Mouse (Mus musculus): ENCODE data around the gene Nfib. TPM values are rescaled to one million over a fixed set of nuclear protein-coding genes. Genes with fewer than 3 reads are reported as not detected.

The Nfib gene
- total RNA-seq (2012; rRNA removed) (not detected in 2 replicates), polyA plus RNA-seq (2012; ENCODE audit: insufficient read depth in 1 of 2, insufficient read length in 2 of 2, low read depth in 1 of 2, low replicate concordance in 2 of 2, missing spikeins in 1 of 2) (not detected)

GRCm38 (mm10) chr4:82704841-82705794 lies at the start of gene Nfib:
Nfib (minus strand) TSS chr4:82705750.
- no peaks in the 10 kb centered on the region for H3K36me3 ChIP-seq (ENCODE audit: control insufficient read depth in 1 of 2, insufficient read depth in 2 of 2, low read length in 2 of 2)
- H3K27me3 ChIP-seq (ENCODE audit: control insufficient read depth in 1 of 2, insufficient read depth in 2 of 2, low read length in 2 of 2): no peaks in the 10 kb centered on the region
- no peak within 1 kb of the TSS for H3K9ac ChIP-seq (ENCODE audit: control insufficient read depth, low read depth, low read length, poor library complexity, severe bottlenecking)
- no peaks in the 10 kb centered on the region for H3K4me1 ChIP-seq (ENCODE audit: control insufficient read depth in 1 of 2, insufficient read depth in 2 of 2, low read length in 2 of 2)
- H3K27ac ChIP-seq (ENCODE audit: control insufficient read depth, low read depth, low read length): no peak within 1 kb of the TSS
- TF ChIP-seq CHD1 (IDR thresholded peaks at IDR 0.05; ENCODE audit: low read depth, low read length) (no peak), MXI1 (IDR thresholded peaks at IDR 0.05; ENCODE audit: low read depth, low read length) (no peak), KAT2A (conservative IDR thresholded peaks at IDR 0.05; ENCODE audit: low read depth, low read length) (no peak), TAL1 (IDR thresholded peaks at IDR 0.05; ENCODE audit: low read length) (no peak), BHLHE40 (IDR thresholded peaks at IDR 0.05; ENCODE audit: borderline replicate concordance, low read depth, low read length) (no peak), MYC (IDR thresholded peaks at IDR 0.05; ENCODE audit: low read depth, low read length) (no peak), JUND (IDR thresholded peaks at IDR 0.05; ENCODE audit: low read depth, low read length) (no peak), MYB (IDR thresholded peaks at IDR 0.05; ENCODE audit: low read depth, low read length) (no peak), MAX (IDR thresholded peaks at IDR 0.05; ENCODE audit: low read length) (no peak), USF2 (IDR thresholded peaks at IDR 0.05; ENCODE audit: borderline replicate concordance in 1 of 2, insufficient read depth in 1 of 2, low read depth in 1 of 2, low read length in 2 of 2) (no peak), ZNF384 (IDR thresholded peaks at IDR 0.05; ENCODE audit: low read depth, low read length) (no peak), NELFE (IDR thresholded peaks at IDR 0.05; ENCODE audit: low read depth, low read length) (no peak)
- H3K79me2 ChIP-seq (ENCODE audit: control insufficient read depth, insufficient read depth, low read length, poor library complexity): no peaks in the 10 kb centered on the region
- H3K9me3 ChIP-seq (replicated peaks; ENCODE audit: insufficient read depth, low read length): no peaks in the 10 kb centered on the region
- DNase-seq (ENCODE audit: low read depth, low spot score): no peak
- H3K4me3 ChIP-seq (ENCODE audit: control insufficient read depth in 1 of 2, insufficient read depth in 1 of 2, low read depth in 2 of 2, low read length in 2 of 2): no peak within 1 kb of the TSS

GRCm38 (mm10) chr4:82735764-82736163 lies 30.2 kb upstream of the Nfib start:
- no peaks in the 10 kb centered on the region for H3K9me3 ChIP-seq (replicated peaks; ENCODE audit: insufficient read depth, low read length)
- no peak overlapping the region for H3K27ac ChIP-seq (ENCODE audit: control insufficient read depth, low read depth, low read length)
- TF ChIP-seq POLR2AphosphoS2 (IDR thresholded peaks at IDR 0.05; ENCODE audit: low read length): no peak
- TF ChIP-seq UBTF (IDR thresholded peaks at IDR 0.05; ENCODE audit: borderline replicate concordance, insufficient read depth, low read depth, low read length): no peak
- no peak for TF ChIP-seq RCOR1 (IDR thresholded peaks at IDR 0.05; ENCODE audit: low read depth, low read length)
- no peak for TF ChIP-seq TCF12 (IDR thresholded peaks at IDR 0.05; ENCODE audit: low read depth, low read length)
- TF ChIP-seq E2F4 (IDR thresholded peaks at IDR 0.05; ENCODE audit: borderline replicate concordance, low read depth, low read length): no peak
- TF ChIP-seq ZC3H11A (IDR thresholded peaks at IDR 0.05; ENCODE audit: low read depth, low read length): no peak
- no peak for TF ChIP-seq MEF2A (IDR thresholded peaks at IDR 0.05; ENCODE audit: extremely low read depth, insufficient replicate concordance, low read depth, low read length, poor library complexity, severe bottlenecking)
- no peak for TF ChIP-seq HCFC1 (IDR thresholded peaks at IDR 0.05; ENCODE audit: low read depth, low read length)
- no peak for TF ChIP-seq RAD21 (IDR thresholded peaks at IDR 0.05; ENCODE audit: low read depth, low read length)
- H3K4me1 ChIP-seq (ENCODE audit: control insufficient read depth in 1 of 2, insufficient read depth in 2 of 2, low read length in 2 of 2): no peaks in the 10 kb centered on the region
- no peaks in the 10 kb centered on the region for H3K27me3 ChIP-seq (ENCODE audit: control insufficient read depth in 1 of 2, insufficient read depth in 2 of 2, low read length in 2 of 2)
- no peak overlapping the region for H3K9ac ChIP-seq (ENCODE audit: control insufficient read depth, low read depth, low read length, poor library complexity, severe bottlenecking)
- no peak overlapping the region for H3K4me3 ChIP-seq (ENCODE audit: control insufficient read depth in 1 of 2, insufficient read depth in 1 of 2, low read depth in 2 of 2, low read length in 2 of 2)
- H3K79me2 ChIP-seq (ENCODE audit: control insufficient read depth, insufficient read depth, low read length, poor library complexity): no peaks in the 10 kb centered on the region
- DNase-seq (ENCODE audit: low read depth, low spot score): peak; percentile 4
- no peaks in the 10 kb centered on the region for H3K36me3 ChIP-seq (ENCODE audit: control insufficient read depth in 1 of 2, insufficient read depth in 2 of 2, low read length in 2 of 2)
